Mouse (Mus musculus) limb, embryonic 15.5 days (tissue): ENCODE results near the gene Anxa4. TPM values are rescaled to one million over a fixed set of nuclear protein-coding genes. Genes with fewer than 3 reads are reported as not detected.
A peak's percentile ranks its signal among the peaks of the same experiment; 100 is the strongest.

Experiments used
- ATAC-seq: fragments of 200-750 bp; cut with Nextera tagmentation; 2 replicates; pipeline ENCODE4 v1.8.0; 2017; ENCODE audit warnings: low read depth, moderate TSS enrichment; ENCODE audit not compliant: insufficient number of reproducible peaks, low FRiP score, low TSS enrichment
- H3K27ac ChIP-seq: fragments of 300-500 bp; sonication (generic); 2 replicates; pipeline ENCODE4 v1.5.1; 2015; ENCODE audit warnings: moderate library complexity, mild to moderate bottlenecking, inconsistent platforms
- H3K27me3 ChIP-seq: fragments of 300-500 bp; sonication (generic); 2 replicates; pipeline ENCODE4 v1.6.1; 2015; ENCODE audit warnings: inconsistent platforms
- H3K36me3 ChIP-seq: fragments of 300-500 bp; sonication (generic); 2 replicates; pipeline ENCODE4 v1.6.1; 2015; ENCODE audit warnings: inconsistent platforms
- H3K4me1 ChIP-seq: fragments of 300-500 bp; sonication (generic); 2 replicates; pipeline ENCODE4 v1.6.1; 2015; ENCODE audit warnings: inconsistent platforms
- H3K4me2 ChIP-seq: fragments of 300-500 bp; sonication (generic); 2 replicates; pipeline ENCODE4 v1.6.1; 2015; ENCODE audit warnings: mild to moderate bottlenecking, inconsistent platforms
- H3K4me3 ChIP-seq: fragments of 300-500 bp; sonication (generic); 2 replicates; pipeline ENCODE4 v1.5.1; 2015; ENCODE audit warnings: mild to moderate bottlenecking, inconsistent platforms
- H3K9ac ChIP-seq: fragments of 300-500 bp; sonication (generic); 2 replicates; pipeline ENCODE4 v1.6.1; 2015; ENCODE audit warnings: inconsistent platforms
- H3K9me3 ChIP-seq: fragments of 300-500 bp; sonication (generic); 2 replicates; pipeline ENCODE4 v1.6.1; 2016; ENCODE audit warnings: inconsistent platforms
- WGBS: fragments of 180-500 bp; shearing (Covaris S2); methylation state at CpG from one replicate; pipeline ENCODE4 v1.1.7; 2015; 5-methylcytosine and 5-hydroxymethylcytosine counted together
- polyA plus RNA-seq: library from polyadenylated mRNA; unstranded; fragments of >200 nt; fragmentation: Nextera tagmentation; extraction: Ambion mirVana; gene quantifications from 2 replicates; pipeline ENCODE4 v1.2.1, GENCODE M21; 2015

Gene Anxa4
- polyA plus RNA-seq, 1 experiment from 2014 or later: 61.9 TPM

GRCm38 (mm10) chr6:86740652-86741051 is 52.7 kb downstream of the Anxa4 start:
- no peak overlapping the region for H3K27ac ChIP-seq
- no peak overlapping the region for H3K4me3 ChIP-seq
- H3K4me1 ChIP-seq: no peaks in the 10 kb centered on the region
- no peaks in the 10 kb centered on the region for H3K27me3 ChIP-seq
- peaks cover 18% of the 10 kb centered on the region for H3K36me3 ChIP-seq
- no peaks in the 10 kb centered on the region for H3K9me3 ChIP-seq
- no peak for ATAC-seq
- 25% methylated on average over 3 of the region's 3 CpGs for WGBS
- H3K4me2 ChIP-seq: no peak overlapping the region
- no peak overlapping the region for H3K9ac ChIP-seq

GRCm38 (mm10) chr6:86736830-86737229 is 56.6 kb downstream of the Anxa4 start:
- Histone ChIP-seq H3K36me3 (peaks cover 8% of the 10 kb centered on the region; the same call in 1 of the 2 replicates), H3K4me1 (peaks cover 10% of the 10 kb centered on the region), H3K9me3 (no peaks in the 10 kb centered on the region), H3K4me3 (no peak overlapping the region), H3K27me3 (no peaks in the 10 kb centered on the region), H3K4me2 (no peak overlapping the region), H3K27ac (no peak overlapping the region), H3K9ac (no peak overlapping the region)
- WGBS: 82% methylated on average over 6 of the region's 6 CpGs
- no peak for ATAC-seq

GRCm38 (mm10) chr6:86736313-86736712 is 57.1 kb downstream of the Anxa4 start:
- H3K4me1 ChIP-seq: peaks cover 10% of the 10 kb centered on the region
- H3K36me3 ChIP-seq: peaks cover 4% of the 10 kb centered on the region; the same call in 1 of the 2 replicates
- no peak overlapping the region for H3K4me2 ChIP-seq
- H3K9me3 ChIP-seq: no peaks in the 10 kb centered on the region
- H3K4me3 ChIP-seq: no peak overlapping the region
- no peaks in the 10 kb centered on the region for H3K27me3 ChIP-seq
- no peak for ATAC-seq
- H3K9ac ChIP-seq: no peak overlapping the region
- WGBS: 88% methylated on average over 4 of the region's 4 CpGs
- no peak overlapping the region for H3K27ac ChIP-seq

GRCm38 (mm10) chr6:86733183-86733876 is 60.1 kb downstream of the Anxa4 start, which contains the start of gene Gmcl1:
Gmcl1 (minus strand) TSS chr6:86733383.
- Histone ChIP-seq H3K27me3 (no peaks in the 10 kb centered on the region), H3K36me3 (0 out of 2 replicates have a peak, but pooled peaks cover 4% of the 10 kb centered on the region), H3K9ac (peak within 1 kb of the TSS; percentile 90), H3K9me3 (no peaks in the 10 kb centered on the region), H3K4me2 (peak within 1 kb of the TSS; percentile 95), H3K27ac (peak within 1 kb of the TSS; percentile 75), H3K4me3 (peak within 1 kb of the TSS; percentile 99), H3K4me1 (peaks cover 10% of the 10 kb centered on the region)
- WGBS: under 1% methylated on average over 53 of the region's 59 CpGs
- peak; percentile 93 for ATAC-seq

DNA sequence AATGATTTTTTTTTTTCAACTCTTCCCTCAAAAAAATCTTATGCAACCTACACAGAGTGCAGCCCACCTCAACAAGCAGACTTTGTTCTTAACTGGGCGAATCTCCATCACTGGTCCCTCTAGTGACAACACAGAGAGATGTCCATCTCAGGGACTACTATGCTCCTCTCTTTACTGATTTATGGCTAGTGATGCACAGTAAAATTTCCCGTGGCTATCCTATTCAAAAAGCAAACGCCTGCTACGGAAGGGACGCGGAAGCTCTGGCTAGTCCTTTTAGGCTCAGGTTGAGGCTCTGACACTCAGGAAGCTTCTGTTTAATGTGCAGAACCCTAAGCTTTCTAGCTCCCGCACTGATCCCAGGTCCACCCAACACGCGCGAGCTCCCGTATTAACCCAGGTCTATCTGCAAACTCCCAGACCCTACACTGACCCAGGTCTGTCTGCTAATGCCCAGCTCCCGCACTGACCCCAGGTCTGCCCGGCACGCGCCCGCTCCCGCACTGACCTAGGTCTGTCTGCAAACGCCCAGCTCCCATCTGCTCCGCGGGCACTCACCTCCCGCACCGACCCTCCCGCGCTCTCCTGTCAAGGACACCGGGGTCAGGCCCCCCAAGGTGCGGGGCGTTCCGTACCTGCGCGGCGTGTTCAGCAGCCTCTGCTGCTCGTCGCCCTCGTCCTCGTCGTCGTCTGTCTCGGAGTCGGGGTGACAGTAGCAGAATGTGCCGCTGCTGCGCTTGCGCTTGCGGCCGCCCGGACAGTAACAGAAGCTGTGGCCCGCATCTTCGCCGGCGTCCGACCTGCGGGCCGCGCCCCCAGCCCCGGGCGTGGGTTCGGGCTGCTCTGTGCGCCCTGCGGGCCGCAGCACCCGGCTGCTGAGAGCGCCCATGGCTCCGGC is 60.9 kb downstream of the Anxa4 start:
- peak; percentile 64 for ATAC-seq
- Histone ChIP-seq H3K27me3 (no peaks in the 10 kb centered on the region), H3K4me1 (peaks cover 10% of the 10 kb centered on the region), H3K4me3 (peak overlapping the region; percentile 99), H3K9me3 (no peaks in the 10 kb centered on the region), H3K27ac (peak overlapping the region; percentile 75), H3K4me2 (peak overlapping the region; percentile 95), H3K36me3 (0 out of 2 replicates have a peak, but pooled peaks cover 4% of the 10 kb centered on the region), H3K9ac (peak overlapping the region; percentile 90)
- WGBS: under 1% methylated on average over 61 of the region's 62 CpGs

- Histone ChIP-seq H3K4me1 (peaks cover 5% of the 10 kb centered on the region), H3K36me3 (peaks cover 4% of the 10 kb centered on the region; the same call in 1 of the 2 replicates), H3K9ac (no peak overlapping the region), H3K4me2 (no peak overlapping the region), H3K4me3 (no peak overlapping the region), H3K27me3 (no peaks in the 10 kb centered on the region), H3K9me3 (no peaks in the 10 kb centered on the region), H3K27ac (no peak overlapping the region)
- ATAC-seq: no peak
- WGBS: 89% methylated on average over 5 of the region's 5 CpGs
Measured at GRCm38 (mm10) chr6:86728711-86729110, 64.7 kb downstream of the Anxa4 start.

GRCm38 (mm10) chr6:86721977-86722376 is 71.4 kb downstream of the Anxa4 start:
- no peaks in the 10 kb centered on the region for H3K9me3 ChIP-seq
- no peak overlapping the region for H3K4me3 ChIP-seq
- H3K27ac ChIP-seq: no peak overlapping the region
- H3K9ac ChIP-seq: no peak overlapping the region
- WGBS: 62% methylated on average over 3 of the region's 3 CpGs
- H3K4me1 ChIP-seq: no peaks in the 10 kb centered on the region
- H3K4me2 ChIP-seq: no peak overlapping the region
- peaks cover 18% of the 10 kb centered on the region for H3K36me3 ChIP-seq
- no peaks in the 10 kb centered on the region for H3K27me3 ChIP-seq
- ATAC-seq: no peak

DNA sequence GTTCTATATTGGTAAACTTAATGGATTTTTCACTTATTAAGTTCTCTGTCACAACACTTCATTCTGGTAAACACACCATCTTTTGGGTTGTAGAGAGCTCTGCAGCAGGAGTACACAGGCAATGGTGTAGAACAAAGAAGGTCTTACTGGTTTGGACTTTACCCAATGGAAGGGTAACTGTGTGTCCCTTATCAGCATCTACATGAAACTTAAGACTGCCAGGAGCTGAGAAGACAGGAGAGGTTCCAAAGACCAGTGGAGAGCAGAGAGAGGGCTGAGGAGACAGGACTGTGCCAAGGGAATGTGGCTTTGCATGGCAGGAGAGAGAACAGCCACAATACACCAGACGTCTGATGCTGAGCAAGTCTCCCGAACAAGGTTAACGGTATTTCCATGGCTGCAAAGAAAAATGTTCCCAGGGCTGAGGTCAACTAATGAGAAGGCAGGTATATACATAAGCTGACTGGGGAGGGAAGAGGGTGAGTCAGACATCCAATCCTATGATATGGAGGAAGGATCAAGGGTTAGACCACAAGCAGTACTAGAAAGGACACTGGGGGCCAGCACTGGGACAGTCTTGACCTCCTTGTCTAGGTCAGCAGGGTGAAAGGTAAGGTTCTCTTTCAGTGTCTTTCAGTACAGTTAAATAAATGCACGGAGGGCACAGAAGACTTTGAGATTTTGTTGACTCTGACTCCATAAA is 85.2 kb downstream of the Anxa4 start:
- Histone ChIP-seq H3K4me3 (no peak overlapping the region), H3K9me3 (no peaks in the 10 kb centered on the region), H3K4me1 (no peaks in the 10 kb centered on the region), H3K4me2 (no peak overlapping the region), H3K9ac (no peak overlapping the region), H3K27ac (no peak overlapping the region), H3K36me3 (peaks cover 46% of the 10 kb centered on the region), H3K27me3 (no peaks in the 10 kb centered on the region)
- no peak for ATAC-seq
- WGBS: 82% methylated on average over 4 of the region's 4 CpGs

DNA sequence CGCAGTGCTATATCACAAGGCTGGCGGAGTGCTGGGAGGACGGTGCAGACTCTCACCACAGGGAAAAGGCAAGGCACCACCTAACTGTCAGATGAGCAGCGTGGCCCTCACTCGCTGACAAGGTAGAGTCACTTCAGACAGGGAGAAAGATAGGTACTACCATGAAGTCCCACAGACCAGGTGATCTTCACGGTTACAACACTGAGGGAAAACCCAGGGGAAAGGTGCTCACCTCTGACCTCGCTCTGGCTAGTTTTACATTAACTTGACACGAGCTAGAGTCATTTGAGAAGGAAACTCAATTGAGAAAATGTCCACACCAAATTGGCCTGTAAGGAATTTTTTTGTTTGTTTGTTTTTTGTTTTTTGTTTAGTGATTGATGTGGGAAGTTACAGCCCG is 90.8 kb downstream of the Anxa4 start:
- Histone ChIP-seq H3K9ac (no peak overlapping the region), H3K27ac (no peak overlapping the region), H3K4me3 (no peak overlapping the region), H3K4me2 (no peak overlapping the region), H3K36me3 (peaks cover 82% of the 10 kb centered on the region), H3K4me1 (no peaks in the 10 kb centered on the region), H3K9me3 (no peaks in the 10 kb centered on the region), H3K27me3 (no peaks in the 10 kb centered on the region)
- 90% methylated on average over 9 of the region's 9 CpGs for WGBS
- no peak for ATAC-seq

DNA sequence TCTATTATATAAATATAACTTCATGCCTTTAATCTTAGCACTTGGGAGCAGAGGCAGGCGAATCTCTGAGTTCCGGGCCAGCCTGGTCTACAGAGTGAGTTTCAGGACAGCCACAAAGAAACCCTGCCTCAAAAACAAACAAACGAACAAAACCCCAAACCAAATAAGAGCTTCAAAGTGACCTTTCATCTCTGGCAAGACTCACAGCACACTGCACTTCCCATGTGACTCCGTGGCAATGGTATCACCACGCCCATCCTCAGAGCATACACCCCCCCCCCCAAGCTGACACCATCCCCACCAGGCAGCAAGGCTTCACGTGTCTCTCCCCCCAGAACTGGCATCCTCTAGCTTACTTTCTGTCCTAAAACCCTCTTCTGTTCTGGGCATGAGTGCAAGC is 95.5 kb downstream of the Anxa4 start:
- Histone ChIP-seq H3K9me3 (no peaks in the 10 kb centered on the region), H3K36me3 (peaks cover 82% of the 10 kb centered on the region), H3K27ac (no peak overlapping the region), H3K4me3 (no peak overlapping the region), H3K4me1 (no peaks in the 10 kb centered on the region), H3K27me3 (no peaks in the 10 kb centered on the region), H3K9ac (no peak overlapping the region), H3K4me2 (no peak overlapping the region)
- 76% methylated on average over 6 of the region's 6 CpGs for WGBS
- ATAC-seq: no peak

- Histone ChIP-seq H3K4me2 (no peak overlapping the region), H3K4me3 (no peak overlapping the region), H3K9me3 (no peaks in the 10 kb centered on the region), H3K27ac (no peak overlapping the region), H3K27me3 (no peaks in the 10 kb centered on the region), H3K9ac (no peak overlapping the region), H3K36me3 (peaks cover 70% of the 10 kb centered on the region), H3K4me1 (no peaks in the 10 kb centered on the region)
- WGBS: 81% methylated on average over 10 of the region's 10 CpGs
- no peak for ATAC-seq
Measured at GRCm38 (mm10) chr6:86696213-86696612, 97.2 kb downstream of the Anxa4 start.
